Mouse (Mus musculus) embryonic facial prominence, embryonic 14.5 days (tissue): ENCODE results near the gene Inpp5k. TPM values are rescaled to one million over a fixed set of nuclear protein-coding genes. Genes with fewer than 3 reads are reported as not detected.
"Not testable (repeated sequence)": the region's sequence is repeated elsewhere in the genome, so short reads cannot be mapped to it uniquely, and the experiment has no call there.

ENCODE experiments used
- ATAC-seq: fragments of 200-750 bp; cut with Nextera tagmentation; 2 replicates; pipeline ENCODE4 v1.8.0; 2017; ENCODE audit warnings: low read depth, moderate number of reproducible peaks, moderate TSS enrichment
- DNase-seq: peaks from one replicate; pipeline ENCODE4 v3.0.0-alpha.2; 2015; ENCODE audit warnings: low spot score
- H3K27ac ChIP-seq: fragments of 300-500 bp; sonication (generic); replicated peaks from 2 replicates; pipeline ENCODE4 v1.5.1; 2014; ENCODE audit warnings: low read depth, mild to moderate bottlenecking, low read length, moderate library complexity
- H3K27me3 ChIP-seq: fragments of 300-500 bp; sonication (generic); replicated peaks from 2 replicates; pipeline ENCODE4 v1.6.1; 2014; ENCODE audit warnings: low read length; ENCODE audit not compliant: control insufficient read depth, insufficient read depth
- H3K36me3 ChIP-seq: fragments of 300-500 bp; sonication (generic); 2 replicates; pipeline ENCODE4 v1.6.1; 2014; ENCODE audit warnings: low read length, mixed read lengths; ENCODE audit not compliant: control insufficient read depth, insufficient read depth
- H3K4me1 ChIP-seq: fragments of 300-500 bp; sonication (generic); 2 replicates; pipeline ENCODE4 v1.6.1; 2014; ENCODE audit warnings: antibody characterized with exemption, low read length; ENCODE audit not compliant: control insufficient read depth, insufficient read depth
- H3K4me2 ChIP-seq: fragments of 300-500 bp; sonication (generic); 2 replicates; pipeline ENCODE4 v1.6.1; 2014; ENCODE audit warnings: low read depth, mild to moderate bottlenecking, low read length, moderate library complexity, mixed read lengths
- H3K4me3 ChIP-seq: fragments of 300-500 bp; sonication (generic); 2 replicates; pipeline ENCODE4 v1.5.1; 2014; ENCODE audit warnings: low read depth, mild to moderate bottlenecking, low read length
- H3K9ac ChIP-seq: fragments of 300-500 bp; sonication (generic); 2 replicates; pipeline ENCODE4 v1.6.1; 2014; ENCODE audit warnings: low read depth, mild to moderate bottlenecking, low read length, moderate library complexity, mixed read lengths
- H3K9me3 ChIP-seq: fragments of 300-500 bp; sonication (generic); 2 replicates; pipeline ENCODE4 v1.6.1; 2016; ENCODE audit warnings: low read length; ENCODE audit not compliant: control insufficient read depth
- WGBS: fragments of 180-500 bp; shearing (Covaris S2); extraction: QIAGEN DNeasy Blood & Tissue Kit; methylation state at CpG from one replicate; pipeline ENCODE4 v1.1.7; 2014; 5-methylcytosine and 5-hydroxymethylcytosine counted together
- polyA plus RNA-seq: library from polyadenylated mRNA; unstranded; fragments of >200 nt; fragmentation: Nextera tagmentation; extraction: Ambion mirVana; gene quantifications from 2 replicates; pipeline ENCODE4 v1.2.1, GENCODE M21; 2014

Gene Inpp5k
- polyA plus RNA-seq, 1 experiment from 2014 or later: 23.7 TPM

- DNase-seq: no peak
- WGBS: 93% methylated on average over 2 of the region's 2 CpGs
- ATAC-seq: no peak
These were observed 57.3 kb downstream of the Inpp5k start for GRCm38 (mm10) chr11:75688132-75688531.

GRCm38 (mm10) chr11:75689977-75690376 lies 59.2 kb downstream of the Inpp5k start:
- Histone ChIP-seq H3K27ac (no peak overlapping the region), H3K4me1 (no peaks in the 10 kb centered on the region), H3K9ac (no peak overlapping the region), H3K9me3 (no peaks in the 10 kb centered on the region), H3K4me3 (no peak overlapping the region), H3K36me3 (peaks cover 46% of the 10 kb centered on the region), H3K27me3 (no peaks in the 10 kb centered on the region), H3K4me2 (no peak overlapping the region)
- no peak for DNase-seq
- ATAC-seq: no peak
- 77% methylated on average over 1 of the region's 1 CpGs for whole genome bisulfite sequencing

More at GRCm38 (mm10) chr11:75688132-75688531, 57.3 kb downstream of the Inpp5k start:
- Histone ChIP-seq H3K27ac (no peak overlapping the region), H3K4me2 (no peak overlapping the region), H3K27me3 (no peaks in the 10 kb centered on the region), H3K4me1 (no peaks in the 10 kb centered on the region), H3K9ac (no peak overlapping the region), H3K9me3 (no peaks in the 10 kb centered on the region), H3K36me3 (peaks cover 36% of the 10 kb centered on the region), H3K4me3 (no peak overlapping the region)

GRCm38 (mm10) chr11:75691047-75691446 lies 60.3 kb downstream of the Inpp5k start:
- no peak for ATAC-seq
- H3K36me3 ChIP-seq: peaks cover 54% of the 10 kb centered on the region
- H3K9ac ChIP-seq: no peak overlapping the region

GRCm38 (mm10) chr11:75693570-75693969 lies 62.8 kb downstream of the Inpp5k start:
- Histone ChIP-seq H3K4me2 (no peak overlapping the region), H3K27me3 (no peaks in the 10 kb centered on the region), H3K36me3 (peaks cover 76% of the 10 kb centered on the region), H3K4me3 (no peak overlapping the region), H3K4me1 (no peaks in the 10 kb centered on the region), H3K27ac (no peak overlapping the region), H3K9ac (no peak overlapping the region), H3K9me3 (no peaks in the 10 kb centered on the region)
- DNase-seq: no peak
- ATAC-seq: no peak
- WGBS: 93% methylated on average over 5 of the region's 5 CpGs

More at GRCm38 (mm10) chr11:75691047-75691446, 60.3 kb downstream of the Inpp5k start:
- no peaks in the 10 kb centered on the region for H3K27me3 ChIP-seq
- no peak overlapping the region for H3K4me2 ChIP-seq
- DNase-seq: no peak
- no peaks in the 10 kb centered on the region for H3K4me1 ChIP-seq
- H3K27ac ChIP-seq: no peak overlapping the region
- H3K4me3 ChIP-seq: no peak overlapping the region
- H3K9me3 ChIP-seq: no peaks in the 10 kb centered on the region

GRCm38 (mm10) chr11:75697464-75697863 lies 66.7 kb downstream of the Inpp5k start:
- peaks cover 91% of the 10 kb centered on the region for H3K36me3 ChIP-seq
- not testable (repeated sequence) for H3K27ac ChIP-seq, H3K4me3 ChIP-seq, H3K4me2 ChIP-seq, H3K9ac ChIP-seq, H3K9me3 ChIP-seq, DNase-seq, H3K27me3 ChIP-seq, ATAC-seq, H3K4me1 ChIP-seq
- 92% methylated on average over 3 of the region's 3 CpGs for WGBS

Other genes starting within 250 kb of the Inpp5k start
- gene Serpinf1, start 208.3 kb upstream of the Inpp5k start, polyA plus RNA-seq: 354 and 373 TPM in 2 replicates
- gene Serpinf2, start 191.4 kb upstream of the Inpp5k start, polyA plus RNA-seq: not detected in 2 replicates
- gene Wdr81, start 176.3 kb upstream of the Inpp5k start, polyA plus RNA-seq: 5.7 and 7.0 TPM in 2 replicates
- gene Tlcd2, start 169.3 kb upstream of the Inpp5k start, polyA plus RNA-seq: 19.1 and 22.7 TPM in 2 replicates
- gene Prpf8, start 144.2 kb upstream of the Inpp5k start, polyA plus RNA-seq: 76.6 and 83.5 TPM in 2 replicates
- gene Rilp, start 120.9 kb upstream of the Inpp5k start, polyA plus RNA-seq: 0.59 and 0.70 TPM in 2 replicates
- 6.9 and 7.2 TPM in 2 replicates for gene Scarf1, start 117.4 kb upstream of the Inpp5k start, polyA plus RNA-seq
- gene Slc43a2, start 99.3 kb upstream of the Inpp5k start, polyA plus RNA-seq: 4.3 and 5.3 TPM in 2 replicates
- gene Pitpna, start 42.9 kb upstream of the Inpp5k start, polyA plus RNA-seq: 81.7 and 86.3 TPM in 2 replicates
- 45.5 and 49.7 TPM in 2 replicates for gene Myo1c, start 19.5 kb downstream of the Inpp5k start, polyA plus RNA-seq
- 106 TPM in 2 replicates for gene Crk, start 48.3 kb downstream of the Inpp5k start, polyA plus RNA-seq
- 788 and 838 TPM in 2 replicates for gene Ywhae, start 101.9 kb downstream of the Inpp5k start, polyA plus RNA-seq
- gene Doc2b, start 165.1 kb downstream of the Inpp5k start, polyA plus RNA-seq: 1.2 and 1.7 TPM in 2 replicates